Mouse (Mus musculus): ENCODE measurements around the gene Rps27a. TPM values are rescaled to one million over a fixed set of nuclear protein-coding genes. Genes with fewer than 3 reads are reported as not detected.
A peak's percentile ranks its signal among the peaks of the same experiment; 100 is the strongest.
"Not testable (repeated sequence)": the region's sequence is repeated elsewhere in the genome, so short reads cannot be mapped to it uniquely, and the experiment has no call there.

The Rps27a gene
- total and polyA plus RNA-seq, 2 experiments from 2014 or later = 334 to 550 TPM

GRCm38 (mm10) chr11:29548504-29549424, 855 bp upstream of the Rps27a start:
- DNase-seq (ENCODE audit: low spot score) (no peak), ATAC-seq (ENCODE audit: insufficient read depth, low read depth) (no peak)
- H3K27ac ChIP-seq (ENCODE audit: low read depth) = peak overlapping the region; percentile 76; the same call in 1 of the 2 replicates
- peaks cover 22% of the 10 kb centered on the region for H3K36me3 ChIP-seq (replicated peaks; ENCODE audit: control insufficient read depth, insufficient read depth, low read length)
- H3K27me3 ChIP-seq (ENCODE audit: control insufficient read depth, insufficient read depth, low read length) = no peaks in the 10 kb centered on the region
- H3K4me2 ChIP-seq (ENCODE audit: low read depth, low read length) = peak overlapping the region; percentile 92
- H3K4me3 ChIP-seq (ENCODE audit: low read depth, low read length) = peak overlapping the region; percentile 93
- 25% methylated on average over 23 of the region's 23 CpGs for WGBS
- no peak for TF ChIP-seq CTCF (IDR thresholded peaks at IDR 0.05; ENCODE audit: low read depth)
- TF ChIP-seq EP300 (IDR thresholded peaks at IDR 0.05; ENCODE audit: low read depth) = no peak
- peak overlapping the region; percentile 93 for H3K9ac ChIP-seq (replicated peaks; ENCODE audit: low read depth, low read length)
- H3K4me1 ChIP-seq (ENCODE audit: control insufficient read depth, insufficient read depth) = peaks cover 11% of the 10 kb centered on the region; the same call in 1 of the 2 replicates
- no peaks in the 10 kb centered on the region for H3K9me3 ChIP-seq (replicated peaks; ENCODE audit: control insufficient read depth, low read length)

- H3K36me3 ChIP-seq (replicated peaks; ENCODE audit: control insufficient read depth, insufficient read depth, low read length) = peaks cover 26% of the 10 kb centered on the region
- TF ChIP-seq EP300 (IDR thresholded peaks at IDR 0.05; ENCODE audit: low read depth) (no peak), CTCF (IDR thresholded peaks at IDR 0.05; ENCODE audit: low read depth) (no peak)
- no peaks in the 10 kb centered on the region for H3K9me3 ChIP-seq (replicated peaks; ENCODE audit: control insufficient read depth, low read length)
- peaks cover 11% of the 10 kb centered on the region; the same call in 1 of the 2 replicates for H3K4me1 ChIP-seq (ENCODE audit: control insufficient read depth, insufficient read depth)
- DNase-seq (ENCODE audit: low spot score) = no peak
- H3K4me2 ChIP-seq (ENCODE audit: low read depth, low read length) = peak overlapping the region; percentile 92
- H3K9ac ChIP-seq (replicated peaks; ENCODE audit: low read depth, low read length) = peak overlapping the region; percentile 93
- ATAC-seq (ENCODE audit: insufficient read depth, low read depth) = peak; percentile 34
- peak overlapping the region; percentile 93 for H3K4me3 ChIP-seq (ENCODE audit: low read depth, low read length)
- no peaks in the 10 kb centered on the region for H3K27me3 ChIP-seq (ENCODE audit: control insufficient read depth, insufficient read depth, low read length)
- WGBS = 1% methylated on average over 27 of the region's 27 CpGs
- peak overlapping the region; percentile 76 for H3K27ac ChIP-seq (ENCODE audit: low read depth)
Observed at GRCm38 (mm10) chr11:29547249-29547751, 609 bp downstream of the Rps27a start.

- no peak for ATAC-seq (ENCODE audit: insufficient read depth, low read depth)
- Histone ChIP-seq H3K27ac (ENCODE audit: low read depth) (peak overlapping the region; percentile 76; the same call in 1 of the 2 replicates), H3K4me2 (ENCODE audit: low read depth, low read length) (peak overlapping the region; percentile 92), H3K9me3 (replicated peaks; ENCODE audit: control insufficient read depth, low read length) (no peaks in the 10 kb centered on the region), H3K36me3 (replicated peaks; ENCODE audit: control insufficient read depth, insufficient read depth, low read length) (peaks cover 26% of the 10 kb centered on the region), H3K4me1 (ENCODE audit: control insufficient read depth, insufficient read depth) (peaks cover 11% of the 10 kb centered on the region; the same call in 1 of the 2 replicates), H3K4me3 (ENCODE audit: low read depth, low read length) (peak overlapping the region; percentile 93), H3K9ac (replicated peaks; ENCODE audit: low read depth, low read length) (peak overlapping the region; percentile 93), H3K27me3 (ENCODE audit: control insufficient read depth, insufficient read depth, low read length) (no peaks in the 10 kb centered on the region)
- WGBS = 8% methylated on average over 2 of the region's 2 CpGs
- no peak for TF ChIP-seq CTCF (IDR thresholded peaks at IDR 0.05; ENCODE audit: low read depth)
- no peak for TF ChIP-seq EP300 (IDR thresholded peaks at IDR 0.05; ENCODE audit: low read depth)
- no peak for DNase-seq (ENCODE audit: low spot score)
Observed at GRCm38 (mm10) chr11:29546762-29547161, 1.1 kb downstream of the Rps27a start.

GRCm38 (mm10) chr11:29546297-29546696, 1.6 kb downstream of the Rps27a start:
- peak overlapping the region; percentile 92; the same call in 1 of the 2 replicates for H3K4me2 ChIP-seq (ENCODE audit: low read depth, low read length)
- not testable (repeated sequence) for H3K4me3 ChIP-seq (ENCODE audit: low read depth, low read length); H3K9me3 ChIP-seq (replicated peaks; ENCODE audit: control insufficient read depth, low read length); H3K27me3 ChIP-seq (ENCODE audit: control insufficient read depth, insufficient read depth, low read length); H3K9ac ChIP-seq (replicated peaks; ENCODE audit: low read depth, low read length); H3K27ac ChIP-seq (ENCODE audit: low read depth); DNase-seq (ENCODE audit: low spot score); ATAC-seq (ENCODE audit: insufficient read depth, low read depth)
- WGBS = 90% methylated on average over 2 of the region's 2 CpGs
- H3K36me3 ChIP-seq (replicated peaks; ENCODE audit: control insufficient read depth, insufficient read depth, low read length) = peaks cover 31% of the 10 kb centered on the region
- H3K4me1 ChIP-seq (ENCODE audit: control insufficient read depth, insufficient read depth) = peaks cover 11% of the 10 kb centered on the region; the same call in 1 of the 2 replicates

- not testable (repeated sequence) for H3K9ac ChIP-seq (replicated peaks; ENCODE audit: low read depth, low read length); H3K27me3 ChIP-seq (ENCODE audit: control insufficient read depth, insufficient read depth, low read length); ATAC-seq (ENCODE audit: insufficient read depth, low read depth); H3K4me3 ChIP-seq (ENCODE audit: low read depth, low read length); H3K27ac ChIP-seq (ENCODE audit: low read depth); H3K4me2 ChIP-seq (ENCODE audit: low read depth, low read length); H3K9me3 ChIP-seq (replicated peaks; ENCODE audit: control insufficient read depth, low read length); DNase-seq (ENCODE audit: low spot score)
- Histone ChIP-seq H3K36me3 (replicated peaks; ENCODE audit: control insufficient read depth, insufficient read depth, low read length) (peaks cover 40% of the 10 kb centered on the region), H3K4me1 (ENCODE audit: control insufficient read depth, insufficient read depth) (peaks cover 11% of the 10 kb centered on the region; the same call in 1 of the 2 replicates)
- 82% methylated on average over 4 of the region's 4 CpGs for WGBS
Observed at GRCm38 (mm10) chr11:29545150-29545752, 2.7 kb downstream of the Rps27a start.
